Mouse (Mus musculus) hindbrain, embryonic 16.5 days (tissue): ENCODE measurements around the gene Trim3. TPM values are rescaled to one million over a fixed set of nuclear protein-coding genes. Genes with fewer than 3 reads are reported as not detected.
A peak's percentile ranks its signal among the peaks of the same experiment; 100 is the strongest.

Experiments
- ATAC-seq: fragments of 200-750 bp; cut with Nextera tagmentation; 2 replicates; pipeline ENCODE4 v1.8.0; 2017; ENCODE audit warnings: moderate TSS enrichment, moderate library complexity
- H3K27ac ChIP-seq: fragments of 300-500 bp; sonication (generic); 2 replicates; pipeline ENCODE4 v1.5.1; 2014; ENCODE audit warnings: low read depth, mild to moderate bottlenecking, control low read depth, low read length, moderate library complexity
- H3K27me3 ChIP-seq: fragments of 300-500 bp; sonication (generic); replicated peaks from 2 replicates; pipeline ENCODE4 v1.6.1; 2014; ENCODE audit warnings: low read length; ENCODE audit not compliant: control insufficient read depth, insufficient read depth
- H3K36me3 ChIP-seq: fragments of 300-500 bp; sonication (generic); 2 replicates; pipeline ENCODE4 v1.6.1; 2014; ENCODE audit warnings: mild to moderate bottlenecking, low read length, moderate library complexity, mixed read lengths; ENCODE audit not compliant: control insufficient read depth, insufficient read depth
- H3K4me1 ChIP-seq: fragments of 300-500 bp; sonication (generic); 2 replicates; pipeline ENCODE4 v1.6.1; 2014; ENCODE audit warnings: low read depth, low read length; ENCODE audit not compliant: control insufficient read depth, insufficient read depth
- H3K4me2 ChIP-seq: fragments of 300-500 bp; sonication (generic); 2 replicates; pipeline ENCODE4 v1.6.1; 2014; ENCODE audit warnings: mild to moderate bottlenecking, low read length, control low read depth, moderate library complexity
- H3K4me3 ChIP-seq: fragments of 300-500 bp; sonication (generic); 2 replicates; pipeline ENCODE4 v1.5.1; 2014; ENCODE audit warnings: mild to moderate bottlenecking, low read length, control low read depth, moderate library complexity
- H3K9ac ChIP-seq: fragments of 300-500 bp; sonication (generic); 2 replicates; pipeline ENCODE4 v1.6.1; 2014; ENCODE audit warnings: low read depth, mild to moderate bottlenecking, control low read depth, low read length, moderate library complexity
- H3K9me3 ChIP-seq: fragments of 300-500 bp; sonication (generic); 2 replicates; pipeline ENCODE4 v1.6.1; 2014; ENCODE audit warnings: mild to moderate bottlenecking, low read length, moderate library complexity; ENCODE audit not compliant: control insufficient read depth
- WGBS: fragments of 180-500 bp; shearing (Covaris S2); extraction: QIAGEN DNeasy Blood & Tissue Kit; methylation state at CpG from one replicate; pipeline ENCODE4 v1.1.7; 2014; 5-methylcytosine and 5-hydroxymethylcytosine counted together
- polyA plus RNA-seq: library from polyadenylated mRNA; unstranded; fragments of >200 nt; fragmentation: Nextera tagmentation; extraction: Ambion mirVana; gene quantifications from 2 replicates; pipeline ENCODE4 v1.2.1, GENCODE M21; 2015

The Trim3 gene
- polyA plus RNA-seq, 1 experiment from 2014 or later = 108 TPM

GRCm38 (mm10) chr7:105581959-105582358 is 51.4 kb downstream of the Trim3 start:
- Histone ChIP-seq H3K27me3 (no peaks in the 10 kb centered on the region), H3K4me1 (peaks cover 16% of the 10 kb centered on the region), H3K27ac (peak overlapping the region; percentile 98), H3K9ac (peak overlapping the region; percentile 95), H3K4me3 (peak overlapping the region; percentile 79), H3K9me3 (no peaks in the 10 kb centered on the region), H3K4me2 (peak overlapping the region; percentile 79), H3K36me3 (no peaks in the 10 kb centered on the region)
- ATAC-seq = no peak
- WGBS = 61% methylated on average over 2 of the region's 2 CpGs

- Histone ChIP-seq H3K27ac (peak within 1 kb of the TSS; percentile 98), H3K4me2 (peak within 1 kb of the TSS; percentile 79), H3K27me3 (no peaks in the 10 kb centered on the region), H3K9ac (peak within 1 kb of the TSS; percentile 95), H3K4me3 (peak within 1 kb of the TSS; percentile 79), H3K36me3 (no peaks in the 10 kb centered on the region), H3K9me3 (no peaks in the 10 kb centered on the region), H3K4me1 (peaks cover 18% of the 10 kb centered on the region)
- WGBS = 0% methylated on average over 54 of the region's 54 CpGs
- ATAC-seq = peak; percentile 94
Observed at GRCm38 (mm10) chr7:105581094-105581703, 52.2 kb downstream of the Trim3 start, which contains the start of gene Apbb1. TSS of gene Apbb1 (minus strand) at chr7:105581653.

- H3K4me1 ChIP-seq = peaks cover 18% of the 10 kb centered on the region
Observed at GRCm38 (mm10) chr7:105580627-105581089, 52.7 kb downstream of the Trim3 start.

GRCm38 (mm10) chr7:105578481-105578880 is 54.9 kb downstream of the Trim3 start:
- H3K4me1 ChIP-seq = peaks cover 21% of the 10 kb centered on the region
- H3K9ac ChIP-seq = no peak overlapping the region
- H3K9me3 ChIP-seq = no peaks in the 10 kb centered on the region
- 77% methylated on average over 2 of the region's 2 CpGs for WGBS
- H3K27ac ChIP-seq = no peak overlapping the region
- no peak overlapping the region for H3K4me2 ChIP-seq
- no peak overlapping the region for H3K4me3 ChIP-seq
- no peak for ATAC-seq
- H3K27me3 ChIP-seq = no peaks in the 10 kb centered on the region
- H3K36me3 ChIP-seq = peaks cover 6% of the 10 kb centered on the region; the same call in 1 of the 2 replicates

More at GRCm38 (mm10) chr7:105580627-105581089, 52.7 kb downstream of the Trim3 start:
- H3K9ac ChIP-seq = peak overlapping the region; percentile 95
- peak overlapping the region; percentile 79 for H3K4me2 ChIP-seq
- peak overlapping the region; percentile 98 for H3K27ac ChIP-seq
- no peaks in the 10 kb centered on the region for H3K9me3 ChIP-seq
- no peaks in the 10 kb centered on the region for H3K36me3 ChIP-seq
- WGBS = 0% methylated on average over 20 of the region's 22 CpGs
- peak overlapping the region; percentile 79 for H3K4me3 ChIP-seq
- no peaks in the 10 kb centered on the region for H3K27me3 ChIP-seq
- peak; percentile 68 for ATAC-seq

- Histone ChIP-seq H3K27ac (no peak overlapping the region), H3K4me1 (peaks cover 29% of the 10 kb centered on the region), H3K9me3 (no peaks in the 10 kb centered on the region), H3K9ac (no peak overlapping the region), H3K27me3 (no peaks in the 10 kb centered on the region), H3K4me3 (no peak overlapping the region), H3K36me3 (peaks cover 13% of the 10 kb centered on the region), H3K4me2 (no peak overlapping the region)
- 94% methylated on average over 6 of the region's 6 CpGs for WGBS
- no peak for ATAC-seq
Observed at GRCm38 (mm10) chr7:105577377-105577871, 55.9 kb downstream of the Trim3 start.

GRCm38 (mm10) chr7:105576166-105576748 is 57.1 kb downstream of the Trim3 start:
- Histone ChIP-seq H3K4me1 (peaks cover 34% of the 10 kb centered on the region), H3K9ac (no peak overlapping the region), H3K27ac (no peak overlapping the region), H3K27me3 (no peaks in the 10 kb centered on the region), H3K36me3 (peaks cover 13% of the 10 kb centered on the region), H3K4me2 (no peak overlapping the region), H3K4me3 (no peak overlapping the region), H3K9me3 (no peaks in the 10 kb centered on the region)
- WGBS = 89% methylated on average over 3 of the region's 3 CpGs
- ATAC-seq = no peak

GRCm38 (mm10) chr7:105574537-105574936 is 58.8 kb downstream of the Trim3 start:
- Histone ChIP-seq H3K4me2 (no peak overlapping the region), H3K27ac (no peak overlapping the region), H3K9ac (no peak overlapping the region), H3K4me3 (no peak overlapping the region), H3K36me3 (peaks cover 13% of the 10 kb centered on the region), H3K9me3 (no peaks in the 10 kb centered on the region), H3K4me1 (peaks cover 44% of the 10 kb centered on the region), H3K27me3 (no peaks in the 10 kb centered on the region)
- WGBS = 73% methylated on average over 4 of the region's 4 CpGs
- ATAC-seq = no peak

GRCm38 (mm10) chr7:105572949-105573348 is 60.4 kb downstream of the Trim3 start:
- no peaks in the 10 kb centered on the region for H3K9me3 ChIP-seq
- 85% methylated on average over 8 of the region's 8 CpGs for WGBS
- no peaks in the 10 kb centered on the region for H3K27me3 ChIP-seq
- no peak overlapping the region for H3K4me2 ChIP-seq
- no peak for ATAC-seq
- peaks cover 13% of the 10 kb centered on the region for H3K36me3 ChIP-seq
- no peak overlapping the region for H3K4me3 ChIP-seq
- no peak overlapping the region for H3K9ac ChIP-seq
- peaks cover 51% of the 10 kb centered on the region for H3K4me1 ChIP-seq
- H3K27ac ChIP-seq = no peak overlapping the region

- H3K9me3 ChIP-seq = no peaks in the 10 kb centered on the region
- peaks cover 31% of the 10 kb centered on the region for H3K36me3 ChIP-seq
- H3K4me1 ChIP-seq = peaks cover 50% of the 10 kb centered on the region
- WGBS = 68% methylated on average over 4 of the region's 4 CpGs
- no peak overlapping the region for H3K4me3 ChIP-seq
- no peak for ATAC-seq
- 0 out of 2 replicates have a peak overlapping the region, but pooled peaks have one; percentile 23 for H3K4me2 ChIP-seq
- peak overlapping the region; percentile 87 for H3K27ac ChIP-seq
- no peak overlapping the region; the same call in 1 of the 2 replicates for H3K9ac ChIP-seq
- H3K27me3 ChIP-seq = no peaks in the 10 kb centered on the region
Observed at GRCm38 (mm10) chr7:105570756-105571155, 62.6 kb downstream of the Trim3 start.
